Mouse (Mus musculus) megakaryocyte, embryonic 14.5 days (primary cell): Measurements from ENCODE around the gene Phf1.

ENCODE experiments used
- FLI1 ChIP-seq: IDR thresholded peaks from 2 replicates; pipeline ENCODE4 v1.6.1; 2012; ENCODE audit warnings: low read length, inconsistent platforms, mixed read lengths
- GATA1 ChIP-seq: IDR thresholded peaks from 3 replicates; pipeline ENCODE4 v1.6.1; 2012; ENCODE audit warnings: mixed read lengths, low read length, inconsistent platforms, borderline replicate concordance

DNA sequence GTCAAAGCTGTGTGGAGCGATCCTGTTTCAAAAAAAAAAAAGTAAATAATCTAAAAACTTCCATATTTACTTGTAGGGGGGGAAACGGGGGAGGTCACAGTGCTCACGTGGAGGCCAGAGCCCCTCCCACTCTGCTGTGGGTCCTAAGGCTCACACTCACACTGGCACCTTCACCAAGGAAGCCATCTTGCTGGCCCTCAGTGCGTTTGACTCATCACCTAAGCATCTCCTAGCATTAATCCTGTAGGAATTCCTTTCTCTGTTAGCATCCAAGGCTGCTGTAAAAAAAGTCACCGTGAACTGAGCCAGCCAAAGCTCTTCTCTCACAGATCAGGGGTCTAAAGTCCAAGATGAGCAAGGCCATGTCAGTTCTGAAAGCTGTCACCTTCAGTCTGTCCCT, 23.5 kb downstream of the Phf1 start:
- no peak for TF ChIP-seq GATA1
- no peak for TF ChIP-seq FLI1
